Mouse (Mus musculus): ENCODE data around the gene Agmat.

Agmat gene

DNA sequence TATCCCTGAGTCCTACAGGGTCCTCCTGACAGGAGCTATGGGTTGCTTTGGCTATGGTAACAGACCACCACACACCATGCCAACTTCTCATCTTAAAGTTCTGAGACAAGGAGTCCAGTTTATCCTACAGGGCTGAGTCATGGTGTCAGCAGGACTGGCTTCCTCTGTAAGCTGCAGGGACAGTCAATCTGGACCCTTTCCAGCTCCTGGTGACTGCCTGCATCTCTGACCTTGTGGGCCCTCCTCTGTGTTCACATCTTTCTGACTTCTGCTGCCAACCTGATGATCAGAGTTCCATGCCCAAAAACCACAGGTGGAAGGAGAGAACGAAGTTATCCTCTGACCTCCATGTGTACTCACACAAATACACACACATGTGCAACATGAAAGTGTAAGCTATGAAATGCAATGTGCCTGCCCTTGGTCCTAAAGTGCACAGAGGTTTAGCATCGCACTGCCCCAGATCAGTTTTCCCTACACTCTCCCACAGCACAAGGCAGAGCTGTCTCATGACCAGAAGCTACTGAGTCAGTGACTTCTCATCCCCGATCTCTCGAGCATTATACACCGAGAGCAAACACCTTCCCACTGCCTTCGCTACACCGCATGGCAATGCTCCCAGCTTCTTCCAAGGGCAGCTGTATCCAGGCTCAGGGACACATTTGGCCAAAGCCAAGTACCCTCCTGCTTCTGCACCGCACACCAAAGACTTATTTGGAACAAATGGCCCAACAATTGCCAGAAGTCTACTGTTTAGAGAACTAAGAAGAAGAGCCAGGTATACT lies 34.9 kb downstream of the Agmat start:
- no peak for DNase-seq

DNA sequence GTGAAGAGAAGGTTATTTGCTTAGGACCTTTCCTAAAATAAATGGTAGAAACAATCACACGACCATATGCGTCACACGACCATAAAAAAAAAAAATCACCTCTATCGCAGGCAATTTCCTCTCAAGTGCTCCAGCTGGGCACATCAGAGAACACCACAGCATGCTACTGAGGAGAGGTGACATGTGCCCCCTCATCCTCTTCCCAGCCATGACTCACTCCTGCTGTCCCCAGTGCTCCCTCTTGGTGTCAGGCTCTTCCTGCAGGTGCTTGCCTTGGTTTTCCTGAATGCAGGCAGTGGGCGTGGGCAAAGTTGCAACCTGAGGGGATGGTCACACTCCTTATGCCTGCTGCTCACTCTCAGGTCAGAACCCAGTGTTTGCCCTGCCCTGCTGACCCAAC lies 38.4 kb downstream of the Agmat start:
- no peak for DNase-seq

DNA sequence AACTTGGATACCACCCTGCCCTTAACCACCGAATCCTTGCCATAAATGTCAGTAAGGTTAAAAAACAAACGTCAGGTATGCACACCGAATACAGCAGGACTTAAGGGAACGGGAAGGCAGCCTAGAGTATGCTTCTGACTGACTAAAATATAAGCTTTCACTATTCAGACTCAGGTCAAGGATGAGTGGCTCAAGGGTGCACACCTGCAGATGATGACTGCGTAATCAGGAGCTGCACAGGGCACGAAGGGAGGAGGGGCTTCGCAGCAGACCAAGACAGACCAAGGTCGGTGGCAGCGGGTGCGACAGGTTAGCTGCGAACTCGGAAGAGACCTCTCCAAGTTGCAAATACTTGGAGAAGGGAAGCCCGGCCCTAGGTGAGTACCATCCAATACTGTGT lies 39.7 kb downstream of the Agmat start:
- no peak for DNase-seq

DNA sequence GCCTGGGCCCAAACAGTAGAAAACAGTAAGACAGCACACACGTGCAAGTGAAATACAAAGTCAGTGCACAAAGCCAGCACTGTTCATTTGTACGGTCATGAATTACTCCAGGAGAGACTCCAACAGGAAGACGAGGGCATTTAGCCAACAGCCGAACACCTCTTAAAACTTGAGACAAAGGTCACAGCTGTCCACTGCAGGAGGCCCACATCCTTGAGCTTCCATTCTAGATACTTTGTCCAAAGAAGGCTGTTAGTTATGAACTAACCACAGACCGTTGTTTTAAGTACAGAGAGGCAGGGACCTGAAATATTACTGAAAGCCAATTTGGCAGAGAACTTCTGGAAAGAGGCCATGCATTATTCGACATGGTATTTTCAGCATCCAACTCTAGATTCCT lies 40.6 kb downstream of the Agmat start:
- DNase-seq: no peak

DNA sequence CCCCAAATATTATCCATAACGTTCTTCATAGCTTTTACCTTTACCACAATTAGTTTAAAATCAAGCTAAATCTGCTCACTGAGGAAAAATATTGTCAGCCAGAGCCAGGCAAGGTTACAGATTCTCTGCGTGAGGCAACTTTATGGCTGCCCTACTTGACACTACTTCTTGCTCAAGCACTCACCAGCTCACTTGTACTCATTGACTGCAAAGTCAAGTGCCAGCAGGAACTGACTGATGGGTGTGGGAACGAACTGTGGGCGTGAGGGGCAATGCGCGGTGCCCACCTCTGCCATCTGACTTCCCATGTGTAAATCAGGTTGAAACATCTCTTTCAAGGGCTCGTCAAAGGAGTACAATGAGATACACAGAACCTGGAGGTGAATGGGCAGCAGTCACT lies 41.0 kb downstream of the Agmat start:
- DNase-seq: no peak

DNA sequence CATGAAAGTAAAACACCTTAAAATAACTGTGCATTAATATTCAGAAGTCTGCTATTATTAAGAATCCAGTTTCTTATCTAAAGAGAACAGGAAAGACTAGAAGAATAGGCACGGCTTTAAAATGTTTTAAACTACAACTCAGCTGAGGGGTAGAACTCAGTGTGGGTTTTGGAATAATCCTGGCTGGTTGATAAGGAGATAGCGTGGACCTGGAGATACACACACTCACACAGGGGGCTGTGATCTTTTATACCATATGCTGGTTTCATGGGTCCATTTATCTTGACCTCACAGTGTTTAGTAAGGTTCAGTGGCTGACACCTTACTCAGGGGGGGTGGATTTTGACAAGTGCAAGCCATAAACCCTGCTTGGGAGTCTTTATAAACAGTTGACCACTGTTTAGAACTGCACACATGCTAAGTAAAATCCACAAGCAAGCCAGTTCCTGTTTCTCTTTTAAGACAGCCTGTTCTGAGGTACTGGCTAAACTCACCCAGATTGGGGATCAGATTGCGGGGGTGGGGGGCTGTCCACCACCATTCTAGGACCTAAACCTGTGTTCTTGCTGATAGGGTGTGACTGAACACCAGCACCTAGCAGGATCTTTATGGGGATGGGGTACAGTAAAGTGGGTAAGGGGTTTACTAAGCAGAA lies 43.2 kb downstream of the Agmat start:
- DNase-seq: no peak

DNA sequence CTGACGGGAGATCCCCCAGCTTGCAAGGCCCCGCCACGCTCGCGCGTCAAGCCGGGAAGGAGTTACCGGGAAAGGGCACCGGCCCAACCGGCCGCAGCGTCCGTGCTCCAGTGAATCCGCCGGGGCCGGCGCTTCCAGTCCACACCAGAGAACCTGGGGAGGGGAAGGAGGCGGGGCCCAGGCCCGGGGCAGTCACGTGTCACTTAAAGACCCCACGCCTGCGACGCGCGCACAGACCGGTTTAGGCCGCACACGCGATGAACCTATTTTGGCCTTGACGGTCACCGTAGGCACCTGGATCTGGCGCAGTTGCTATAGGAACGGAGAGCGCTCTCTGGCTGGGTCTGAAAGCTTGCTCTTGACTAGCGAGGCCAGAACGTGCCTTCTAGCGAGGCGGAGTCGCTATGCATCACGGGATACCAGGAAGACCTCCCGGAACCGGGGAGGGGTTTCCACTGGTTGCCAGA lies 44.1 kb downstream of the Agmat start, which contains the start of gene Dnajc16:
Dnajc16 (minus strand) TSS at position 408 of the 467 bp plus-strand sequence.
- DNase-seq: peak; percentile 96 to 97

DNA sequence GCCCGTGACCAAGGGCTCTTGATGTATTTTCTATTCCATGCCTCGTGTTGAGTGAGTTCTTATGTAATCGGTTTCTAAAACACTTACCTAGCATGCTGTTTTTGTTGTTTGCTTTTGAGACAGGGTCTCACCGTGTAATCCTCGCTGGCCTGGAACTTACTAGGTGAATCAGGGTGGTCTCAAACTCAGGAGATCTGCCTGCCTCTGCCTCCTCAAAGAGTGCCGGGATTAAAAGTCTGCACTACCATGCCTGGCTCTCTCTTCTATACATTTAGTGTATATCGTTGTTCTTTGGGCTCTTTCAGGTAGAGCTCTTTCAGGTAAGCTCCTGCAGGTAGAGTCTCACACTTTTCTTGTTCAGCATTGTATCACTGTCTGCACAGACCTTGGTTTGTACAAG lies 45.0 kb downstream of the Agmat start:
- DNase-seq: no peak

DNA sequence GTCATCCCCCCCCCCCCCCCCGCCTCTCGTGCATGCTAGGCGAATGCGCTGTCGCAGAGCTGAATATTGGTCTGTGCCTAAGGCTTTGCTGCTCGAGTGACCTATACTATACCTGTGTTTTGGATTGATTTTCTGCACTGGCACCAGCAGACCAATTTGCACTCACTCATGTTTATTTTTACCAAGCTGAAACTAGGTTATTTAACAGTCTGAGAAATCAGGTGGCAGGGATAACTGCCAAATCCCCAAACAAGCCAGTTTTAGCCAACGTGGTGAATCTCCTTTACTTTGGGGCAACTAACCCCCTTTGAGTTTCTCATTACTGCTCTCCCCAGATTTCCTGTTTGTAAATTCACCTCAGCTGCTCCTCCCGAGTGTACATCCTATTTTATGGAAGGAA lies 45.5 kb downstream of the Agmat start:
- peak; percentile 24 to 51 for DNase-seq

DNA sequence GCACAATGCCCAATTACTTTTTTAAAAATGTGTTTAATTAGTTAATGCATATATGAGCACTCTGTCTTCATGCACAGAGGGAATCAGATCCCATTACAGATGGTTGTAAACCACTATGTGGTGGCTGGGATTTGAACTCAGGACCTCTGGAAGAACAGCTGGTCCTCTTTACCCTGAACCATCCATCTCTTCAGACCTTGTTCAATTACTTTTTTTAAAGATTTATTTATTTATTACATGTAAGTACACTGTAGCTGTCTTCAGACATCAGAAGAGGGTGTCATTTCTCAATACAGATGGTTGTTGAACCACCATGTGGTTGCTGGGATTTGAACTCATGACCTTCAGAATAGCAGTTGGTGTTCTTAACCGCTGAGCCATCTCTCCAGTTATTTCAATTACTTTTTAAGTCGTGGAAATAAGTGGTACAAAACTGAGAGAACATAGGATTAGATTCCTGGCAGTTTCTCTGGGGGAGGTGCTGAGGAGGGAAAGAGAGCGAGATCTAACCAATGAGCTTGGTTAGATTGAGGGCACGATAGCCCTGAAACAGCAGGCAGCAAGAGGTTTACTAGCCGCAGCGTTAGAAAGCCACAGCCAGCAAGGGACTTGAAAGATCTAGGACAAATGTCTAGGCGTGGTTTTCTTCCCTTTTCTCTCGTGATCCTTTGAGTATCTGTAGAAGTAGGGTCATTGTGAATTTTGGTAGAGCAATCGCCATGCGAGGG lies 46.2 kb downstream of the Agmat start:
- DNase-seq: peak in 1 of 2 experiments; percentile 10

DNA sequence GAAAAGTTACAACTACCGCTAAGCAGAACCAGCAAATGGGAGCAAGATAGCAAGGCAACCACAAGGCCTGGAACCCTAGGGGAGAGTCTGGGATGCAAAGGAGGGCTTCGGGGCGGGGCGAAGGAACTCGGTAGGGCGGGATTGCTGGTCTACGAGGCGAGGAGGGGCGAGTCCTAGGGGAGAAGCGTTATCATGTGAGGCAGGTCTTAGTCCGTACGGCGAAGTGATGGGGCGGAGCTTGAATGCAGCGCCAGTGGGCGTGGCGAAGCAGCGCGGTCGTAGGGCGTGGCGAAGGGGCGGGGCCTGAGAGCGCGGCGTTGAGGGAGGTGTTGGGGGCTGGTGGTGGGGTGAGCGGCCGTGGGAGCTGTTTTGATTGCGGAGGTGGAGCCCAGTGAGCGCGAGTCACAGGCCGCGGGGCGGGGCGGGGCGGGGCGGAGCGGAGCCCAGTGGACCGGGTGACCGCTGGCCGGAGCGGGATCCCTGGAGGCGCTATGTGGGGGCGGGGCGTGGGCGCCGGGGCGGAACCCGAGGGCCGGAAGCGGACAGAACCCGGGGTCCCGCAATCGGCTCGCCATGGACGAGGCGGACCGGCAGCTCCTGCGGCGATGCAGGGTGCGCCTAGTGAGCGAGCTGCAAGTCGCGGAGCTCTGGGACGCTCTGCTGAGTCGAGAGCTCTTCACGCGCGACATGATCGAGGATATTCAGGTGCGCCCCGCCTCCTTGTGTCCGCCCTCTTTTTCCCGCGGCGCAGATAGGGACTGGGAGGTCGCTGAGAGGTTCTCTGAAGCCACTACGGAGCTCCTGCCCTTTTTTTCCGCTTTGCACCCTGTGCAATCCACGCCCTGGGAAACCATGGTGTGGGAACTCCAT lies 47.0 kb downstream of the Agmat start, which contains the start of gene Casp9:
Casp9 (plus strand) TSS at position 331 of the 870 bp plus-strand sequence.
- peak; percentile 96 for DNase-seq

DNA sequence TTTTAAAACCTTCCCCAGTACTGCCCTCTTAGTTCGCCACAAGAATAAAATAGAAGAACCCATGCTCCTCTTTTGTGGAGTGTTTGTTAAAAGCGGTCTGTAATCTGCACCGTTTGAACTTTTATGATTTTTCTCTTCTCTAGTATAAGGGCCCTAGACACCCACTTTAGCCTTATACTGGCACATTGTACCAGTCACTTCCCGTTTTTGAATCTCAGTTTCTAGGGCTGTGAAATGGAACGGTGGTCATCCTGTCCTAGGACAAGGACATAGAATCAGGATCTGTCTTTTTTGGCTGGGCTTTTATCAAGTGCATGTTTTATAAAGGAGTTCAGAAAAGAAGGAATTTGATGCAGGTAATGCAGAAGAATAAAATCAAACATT lies 47.7 kb downstream of the Agmat start:
- no peak for DNase-seq

DNA sequence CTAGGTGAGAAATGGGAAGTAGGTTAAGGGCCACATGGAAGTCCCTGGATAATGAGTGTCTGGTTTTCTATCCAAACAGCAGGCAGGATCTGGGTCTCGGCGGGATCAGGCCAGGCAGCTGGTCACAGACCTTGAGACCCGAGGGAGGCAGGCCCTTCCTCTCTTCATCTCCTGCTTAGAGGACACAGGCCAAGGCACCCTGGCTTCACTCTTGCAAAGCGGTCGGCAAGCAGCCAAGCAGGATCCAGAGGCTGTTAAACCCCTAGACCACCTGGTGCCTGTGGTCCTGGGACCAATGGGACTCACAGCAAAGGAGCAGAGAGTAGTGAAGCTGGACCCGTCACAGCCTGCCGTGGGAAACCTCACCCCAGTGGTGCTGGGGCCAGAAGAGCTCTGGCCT lies 49.9 kb downstream of the Agmat start:
- DNase-seq: peak in 1 of 2 experiments; percentile 10

DNA sequence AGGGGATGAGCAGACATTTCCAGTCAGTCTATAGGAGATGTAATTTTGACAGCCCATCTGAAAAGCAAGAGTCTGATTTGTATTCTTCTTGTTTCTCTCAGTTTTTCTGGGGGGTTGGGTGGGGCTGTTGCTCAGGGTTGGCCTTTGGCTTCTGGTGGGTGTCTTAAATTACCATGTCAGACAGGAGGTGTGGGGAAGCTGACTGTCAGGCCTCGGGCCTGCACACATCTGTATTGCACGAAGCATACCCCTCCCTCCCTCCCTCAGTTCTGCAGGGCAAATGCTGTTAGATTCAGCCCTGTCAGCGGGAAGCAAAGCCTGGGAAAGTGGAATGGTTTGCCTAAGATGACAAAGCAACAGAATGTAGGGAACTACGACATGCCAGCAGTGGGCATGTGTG lies 50.5 kb downstream of the Agmat start:
- DNase-seq: no peak

DNA sequence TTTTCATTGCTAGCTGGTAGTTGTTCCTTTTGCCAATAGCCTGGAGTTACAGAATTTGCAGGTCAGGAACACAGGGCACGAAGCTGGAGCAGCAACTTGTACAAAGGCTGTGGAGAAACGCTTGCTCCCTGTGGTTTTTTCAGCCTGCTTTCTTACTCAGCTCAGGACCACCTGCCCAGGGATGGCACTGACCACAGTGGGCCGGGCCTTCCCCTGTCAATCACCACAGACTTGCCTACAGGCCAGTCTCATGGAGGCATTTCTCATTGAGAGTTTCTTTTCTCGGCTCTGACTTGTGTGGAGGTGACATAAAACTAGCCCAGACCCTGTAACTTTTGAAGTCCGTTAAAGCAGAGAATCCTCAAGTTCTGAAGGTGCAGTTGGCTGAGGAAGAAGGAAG lies 51.1 kb downstream of the Agmat start:
- DNase-seq: no peak

DNA sequence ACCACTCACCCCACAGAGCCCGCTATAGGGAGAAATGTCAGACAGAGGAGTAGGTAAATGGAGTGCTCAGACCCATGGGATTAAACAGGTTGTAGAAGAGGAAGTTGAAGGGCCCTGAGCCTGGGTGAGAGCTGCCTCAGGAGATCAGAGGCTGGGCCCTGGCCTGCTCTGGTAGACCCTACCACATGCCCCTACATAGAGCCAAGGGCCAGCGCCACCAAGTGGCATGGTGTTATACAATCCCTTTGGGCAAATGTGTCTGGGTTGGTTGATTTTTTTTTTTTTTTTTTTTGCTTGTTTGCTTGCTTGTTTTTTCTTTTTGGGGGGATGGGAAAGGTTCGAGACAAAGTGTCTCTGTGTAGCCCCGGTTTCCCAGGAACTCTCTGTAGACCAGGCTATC lies 57.6 kb downstream of the Agmat start:
- no peak for DNase-seq

DNA sequence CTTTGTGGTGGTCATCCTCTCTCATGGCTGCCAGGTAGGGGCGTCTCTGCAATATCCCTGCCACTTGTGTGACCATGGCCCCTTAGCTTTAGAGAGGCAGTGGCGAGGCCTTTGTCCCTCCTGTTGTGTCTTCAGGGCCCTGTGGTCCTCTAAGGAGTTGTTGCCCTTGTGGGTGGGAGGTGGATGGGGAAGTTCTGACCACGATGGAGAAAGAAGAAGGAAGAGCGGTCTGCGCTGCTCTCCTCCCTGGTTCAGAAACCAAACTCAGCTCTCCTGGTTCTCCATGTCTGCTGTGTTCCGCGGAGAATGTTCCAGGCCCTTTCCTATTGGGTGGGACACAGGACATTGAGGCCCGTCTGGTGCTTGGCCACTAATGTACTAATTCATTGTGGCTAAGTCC lies 59.4 kb downstream of the Agmat start:
- DNase-seq: no peak

Data from cerebellum, postnatal 36 days (tissue).